Comparison of ENCODE assay signal across 8 mouse cellular contexts in the genomic region with DNA sequence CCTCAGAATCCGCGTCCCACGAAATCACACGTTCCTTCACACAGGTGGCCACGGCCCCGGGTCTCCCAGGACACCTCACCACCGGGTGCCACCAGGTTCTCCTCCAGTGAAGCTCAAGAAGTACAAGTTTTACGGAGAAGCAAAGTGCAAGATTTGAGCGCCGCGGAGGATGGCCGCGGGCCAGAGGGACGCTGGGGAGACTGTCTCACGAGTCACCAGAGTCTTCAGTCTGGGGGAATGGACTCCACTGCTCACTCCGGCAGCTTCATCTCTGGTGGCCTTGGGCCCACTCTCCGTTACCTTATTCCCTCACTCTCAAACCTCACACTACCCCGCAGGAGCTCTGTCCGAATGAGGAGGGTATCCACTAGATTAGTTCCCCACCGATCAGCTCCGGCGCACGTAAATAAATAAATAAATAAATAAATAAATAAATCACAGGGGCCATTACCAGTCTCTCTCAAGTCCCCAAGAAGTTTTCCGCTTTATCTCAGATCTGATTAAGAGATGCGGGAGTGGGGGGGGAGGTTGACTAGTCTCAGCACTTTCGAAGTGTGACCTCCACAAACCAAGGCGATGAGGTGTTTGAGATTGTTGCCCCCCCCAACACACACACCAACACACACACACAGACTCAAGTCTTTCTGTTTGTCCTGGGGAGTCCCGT. TPM values are rescaled to one million over a fixed set of nuclear protein-coding genes. Genes with fewer than 3 reads are reported as not detected.
DNase-seq lines count a peak whose midpoint lies in the region; ATAC-seq and TF ChIP-seq lines count a peak whose summit lies in the region.

No protein-coding gene starts in this region.

- H3K36me3 ChIP-seq in ES-E14 (ENCODE audit: control insufficient read depth, insufficient read depth, low read length, poor library complexity, severe bottlenecking) = peaks cover 4% of the 10 kb centered on the region
- 0 out of 2 replicates have a peak, but pooled peaks cover 6% of the 10 kb centered on the region for H3K36me3 ChIP-seq in forebrain, embryonic 12.5 days (replicated peaks)
- H3K36me3 ChIP-seq in liver, embryonic 15.5 days (replicated peaks) = no peaks in the 10 kb centered on the region
- H3K36me3 ChIP-seq in neural tube, embryonic 13.5 days = no peaks in the 10 kb centered on the region

- under 1% methylated on average over 28 of the region's 28 CpGs for WGBS in forebrain, embryonic 12.5 days
- WGBS in liver, embryonic 15.5 days (ENCODE audit: insufficient replicate concordance) = under 1% methylated on average over 28 of the region's 28 CpGs
- WGBS in neural tube, embryonic 13.5 days = under 1% methylated on average over 28 of the region's 28 CpGs

- peaks cover 50% of the 10 kb centered on the region for H3K27me3 ChIP-seq in forebrain, embryonic 12.5 days
- peaks cover 59% of the 10 kb centered on the region for H3K27me3 ChIP-seq in liver, embryonic 15.5 days
- H3K27me3 ChIP-seq in neural tube, embryonic 13.5 days = peaks cover 72% of the 10 kb centered on the region

- H3K4me1 ChIP-seq in ES-E14 (ENCODE audit: control insufficient read depth in 2 of 2, insufficient read depth in 2 of 2, low read length in 2 of 2, poor library complexity in 1 of 2) = peaks cover 9 to 31% of the 10 kb centered on the region in 2 experiments; a peak in 3 of 4 replicates
- peaks cover 66% of the 10 kb centered on the region for H3K4me1 ChIP-seq in forebrain, embryonic 12.5 days
- peaks cover 47% of the 10 kb centered on the region for H3K4me1 ChIP-seq in liver, embryonic 15.5 days (replicated peaks)
- H3K4me1 ChIP-seq in neural tube, embryonic 13.5 days (replicated peaks) = peaks cover 66% of the 10 kb centered on the region

- DNase-seq in adrenal gland, adult (ENCODE audit: inconsistent age in 2 of 2, low spot score in 1 of 2) = peak; percentile 55 to 84
- no peak for DNase-seq in adrenal gland, postnatal 4 days (ENCODE audit: low spot score in 2 of 2)
- no peak for DNase-seq in ES-E14 (ENCODE audit: low read depth, low spot score)
- no peak for DNase-seq in frontal cortex, postnatal 10 days (ENCODE audit: low spot score in 2 of 2)

- H3K4me2 ChIP-seq in forebrain, embryonic 12.5 days = peak overlapping the region; percentile 76
- H3K4me2 ChIP-seq in liver, embryonic 15.5 days = peak overlapping the region; percentile 90
- peak overlapping the region; percentile 97 for H3K4me2 ChIP-seq in neural tube, embryonic 13.5 days

- no peak overlapping the region; the same call in 1 of the 2 replicates for H3K27ac ChIP-seq in ES-E14 (ENCODE audit: insufficient read depth, low read depth, low read length, poor library complexity, severe bottlenecking)
- H3K27ac ChIP-seq in forebrain, embryonic 12.5 days = peak overlapping the region; percentile 96
- H3K27ac ChIP-seq in liver, embryonic 15.5 days (replicated peaks) = 0 out of 2 replicates have a peak overlapping the region, but pooled peaks have one; percentile 3
- peak overlapping the region; percentile 89 for H3K27ac ChIP-seq in neural tube, embryonic 13.5 days (replicated peaks)

- peak overlapping the region; percentile 65 to 98 for H3K4me3 ChIP-seq in ES-E14 (ENCODE audit: insufficient read depth in 1 of 2, low read depth in 1 of 2, low read length in 2 of 2, poor library complexity in 1 of 2, severe bottlenecking in 1 of 2)
- H3K4me3 ChIP-seq in forebrain, embryonic 12.5 days (replicated peaks) = peak overlapping the region; percentile 90
- peak overlapping the region; percentile 74 for H3K4me3 ChIP-seq in liver, embryonic 15.5 days (replicated peaks)
- peak overlapping the region; percentile 79 for H3K4me3 ChIP-seq in neural tube, embryonic 13.5 days

- ATAC-seq in forebrain, embryonic 12.5 days (ENCODE audit: low FRiP score) = no peak
- ATAC-seq in inflammation-experienced regulatory T-cells, adult 6 months = peak; percentile 8
- ATAC-seq in liver, embryonic 15.5 days (ENCODE audit: insufficient read depth) = no peak
- ATAC-seq in neural tube, embryonic 13.5 days (ENCODE audit: low read depth) = 0 out of 2 replicates have a peak, but pooled peaks have one; percentile 1

- H3K9me3 ChIP-seq in ES-E14 (ENCODE audit: control insufficient read depth, insufficient read depth, low read depth, low read length) = no peaks in the 10 kb centered on the region
- H3K9me3 ChIP-seq in forebrain, embryonic 12.5 days = no peaks in the 10 kb centered on the region
- no peaks in the 10 kb centered on the region for H3K9me3 ChIP-seq in liver, embryonic 15.5 days (replicated peaks)
- H3K9me3 ChIP-seq in neural tube, embryonic 13.5 days = no peaks in the 10 kb centered on the region

- in situ Hi-C loops in ES-E14 (cut with MboI; ENCODE audit: low sequenced_read_pairs in 2 of 2, unreplicated experiment in 2 of 2) = no loop called here

- H3K9ac ChIP-seq in ES-E14 (ENCODE audit: insufficient read depth, low read depth, low read length, poor library complexity, severe bottlenecking) = peak overlapping the region; percentile 93
- peak overlapping the region; percentile 98 for H3K9ac ChIP-seq in forebrain, embryonic 12.5 days
- peak overlapping the region; percentile 65 for H3K9ac ChIP-seq in liver, embryonic 15.5 days
- peak overlapping the region; percentile 82 for H3K9ac ChIP-seq in neural tube, embryonic 13.5 days

TF ChIP-seq in ES-E14, 5 proteins besides CTCF, POLR2A, EP300 and RAD21:
- TF ChIP-seq ZC3H11A (IDR thresholded peaks at IDR 0.05; ENCODE audit: borderline replicate concordance, low read depth, low read length) (no peak), ZNF384 (IDR thresholded peaks at IDR 0.05; ENCODE audit: low read depth, low read length) (no peak), HCFC1 (IDR thresholded peaks at IDR 0.05; ENCODE audit: borderline replicate concordance, insufficient read depth, low read length) (no peak)

RNA-seq across cellular contexts. Expression of gene Foxp4, which starts 1.3 kb away (rescaled TPM):
- 10 to 100 TPM; 37.8 to 41.2 TPM for total RNA-seq in adrenal gland, postnatal 4 days (2021)
- 25.2 and 42.4 TPM in 2 replicates for total RNA-seq in ES-E14 (2012; rRNA removed)
- polyA plus RNA-seq in forebrain, embryonic 12.5 days (2016; fragmentation: Nextera tagmentation; extraction: Ambion mirVana) = 22.6 and 24.3 TPM in 2 replicates
- polyA plus RNA-seq in inflammation-experienced regulatory T-cells, adult 6 months (2017; shearing (Covaris generic)) = 1 to 10 TPM; 1.9 to 5.7 (median 4.4) TPM
- polyA plus RNA-seq in liver, embryonic 15.5 days (2015; fragmentation: Nextera tagmentation; extraction: Ambion mirVana) = 4.6 and 4.8 TPM in 2 replicates
- polyA plus RNA-seq in neural tube, embryonic 13.5 days (2015; fragmentation: Nextera tagmentation; extraction: Ambion mirVana) = 17.2 and 18.5 TPM in 2 replicates

Comparison
In these comparisons a context has a peak if more than half of its experiments do, and no peak if none do; other contexts are left out.
1. DNase-seq: peak in adrenal gland, adult (2 of 2); none in adrenal gland, postnatal 4 days (0 of 2), ES-E14 (single experiment) and frontal cortex, postnatal 10 days (0 of 2).
2. ATAC-seq: peak in inflammation-experienced regulatory T-cells, adult 6 months (single experiment) and neural tube, embryonic 13.5 days (single experiment); none in forebrain, embryonic 12.5 days (single experiment) and liver, embryonic 15.5 days (single experiment).
3. Peak in every context shown above with its lines, with median percentiles within 50 percentile points of each other: H3K4me3 ChIP-seq, H3K9ac ChIP-seq and H3K4me2 ChIP-seq.